Comparison of ENCODE assay signal across 33 mouse cellular contexts in genomic region chr12:13168073-13168472, GRCm38 (mm10).
"Had no signal": no experiment of that assay in that cellular context is flagged by ENCODE, and none has a peak within 500 bp of the region (broad histone marks: within the 10 kb centered on the region; RNA-seq: fewer than 3 reads in every experiment).

No protein-coding gene starts in this region.

- H3K9ac ChIP-seq: heart, embryonic 12.5 days; heart, embryonic 13.5 days; heart, embryonic 15.5 days; hindbrain, embryonic 12.5 days; hindbrain, embryonic 13.5 days; hindbrain, embryonic 14.5 days; hindbrain, embryonic 15.5 days; intestine, embryonic 15.5 days; kidney, embryonic 15.5 days had no signal

- H3K4me2 ChIP-seq: heart, embryonic 11.5 days; heart, embryonic 12.5 days; heart, embryonic 13.5 days; heart, embryonic 15.5 days; hindbrain, embryonic 12.5 days; hindbrain, embryonic 13.5 days; hindbrain, embryonic 14.5 days; hindbrain, embryonic 15.5 days; intestine, embryonic 15.5 days; kidney, embryonic 15.5 days had no signal

- H3K27ac ChIP-seq: heart, embryonic 10.5 days; heart, embryonic 13.5 days; heart, embryonic 15.5 days; hindbrain, embryonic 10.5 days; hindbrain, embryonic 12.5 days; hindbrain, embryonic 13.5 days; hindbrain, embryonic 14.5 days; hindbrain, embryonic 15.5 days; intestine, embryonic 15.5 days; kidney, embryonic 15.5 days; kidney, postnatal 0 days; layer of hippocampus, adult 2 months had no signal

- DNase-seq: heart, postnatal 10 days; heart, postnatal 14 days; heart, postnatal 36 days; heart, postnatal 4 days; kidney, adult 11 months; kidney, adult 18-20 months; kidney, adult 2 months; kidney, adult 8-10 months; kidney, adult 9 months; kidney, postnatal 10 days; kidney, postnatal 14 days; kidney, postnatal 25 days; kidney, postnatal 36 days; kidney, postnatal 4 days; layer of hippocampus, adult 9-11 months; layer of hippocampus, postnatal 36 days had no signal

- ATAC-seq: inflammation-experienced regulatory T-cells, adult 6 months; intestine, embryonic 15.5 days; intestine, embryonic 16.5 days; intestine, postnatal 0 days had no signal

- H3K4me3 ChIP-seq: heart, embryonic 10.5 days; heart, embryonic 12.5 days; heart, embryonic 13.5 days; heart, embryonic 15.5 days; hindbrain, embryonic 10.5 days; hindbrain, embryonic 12.5 days; hindbrain, embryonic 13.5 days; hindbrain, embryonic 15.5 days; intestine, embryonic 15.5 days; kidney, embryonic 15.5 days; layer of hippocampus, adult 2 months had no signal

- H3K4me1 ChIP-seq: heart, embryonic 10.5 days; heart, embryonic 12.5 days; heart, embryonic 13.5 days; heart, embryonic 15.5 days; hindbrain, embryonic 10.5 days; hindbrain, embryonic 12.5 days; hindbrain, embryonic 13.5 days; hindbrain, embryonic 15.5 days; intestine, embryonic 15.5 days had no signal

- H3K27me3 ChIP-seq: heart, embryonic 12.5 days; heart, embryonic 13.5 days; heart, embryonic 15.5 days; hindbrain, embryonic 12.5 days; hindbrain, embryonic 13.5 days; hindbrain, embryonic 15.5 days; intestine, embryonic 15.5 days; kidney, embryonic 15.5 days had no signal

- H3K9me3 ChIP-seq: heart, embryonic 10.5 days; heart, embryonic 12.5 days; heart, embryonic 13.5 days; heart, embryonic 15.5 days; hindbrain, embryonic 10.5 days; hindbrain, embryonic 12.5 days; hindbrain, embryonic 13.5 days; hindbrain, embryonic 15.5 days; intestine, embryonic 15.5 days; kidney, embryonic 15.5 days had no signal

- H3K36me3 ChIP-seq: heart, embryonic 10.5 days; heart, embryonic 12.5 days; heart, embryonic 13.5 days; heart, embryonic 15.5 days; hindbrain, embryonic 10.5 days; hindbrain, embryonic 12.5 days; hindbrain, embryonic 13.5 days; hindbrain, embryonic 15.5 days; intestine, embryonic 15.5 days; kidney, embryonic 15.5 days had no signal
